Mouse (Mus musculus) hindbrain, embryonic 11.5 days (tissue): ENCODE measurements around the gene Ccdc80. TPM values are rescaled to one million over a fixed set of nuclear protein-coding genes. Genes with fewer than 3 reads are reported as not detected.

ENCODE experiments used
- ATAC-seq: fragments of 200-750 bp; cut with Nextera tagmentation; 2 replicates; pipeline ENCODE4 v1.8.0; 2017; ENCODE audit warnings: mild to moderate bottlenecking, moderate TSS enrichment, moderate library complexity; ENCODE audit not compliant: low FRiP score
- DNase-seq: peaks from one replicate; pipeline ENCODE4 v3.0.0-alpha.2; 2015; ENCODE audit warnings: low spot score
- H3K27ac ChIP-seq: fragments of 300-500 bp; sonication (generic); 2 replicates; pipeline ENCODE4 v1.5.1; 2014; ENCODE audit warnings: mild to moderate bottlenecking, low read depth, low read length
- H3K27me3 ChIP-seq: fragments of 300-500 bp; sonication (generic); 2 replicates; pipeline ENCODE4 v1.6.1; 2014; ENCODE audit warnings: mild to moderate bottlenecking, low read length, moderate library complexity, mixed read lengths; ENCODE audit not compliant: control insufficient read depth, insufficient read depth
- H3K36me3 ChIP-seq: fragments of 300-500 bp; sonication (generic); 2 replicates; pipeline ENCODE4 v1.6.1; 2014; ENCODE audit warnings: mild to moderate bottlenecking, low read length, moderate library complexity, mixed read lengths; ENCODE audit not compliant: control insufficient read depth, insufficient read depth
- H3K4me1 ChIP-seq: fragments of 300-500 bp; sonication (generic); replicated peaks from 2 replicates; pipeline ENCODE4 v1.6.1; 2014; ENCODE audit warnings: low read length, mixed read lengths; ENCODE audit not compliant: control insufficient read depth, insufficient read depth
- H3K4me2 ChIP-seq: fragments of 300-500 bp; sonication (generic); replicated peaks from 2 replicates; pipeline ENCODE4 v1.6.1; 2014; ENCODE audit warnings: mild to moderate bottlenecking, low read depth, low read length
- H3K4me3 ChIP-seq: fragments of 300-500 bp; sonication (generic); 2 replicates; pipeline ENCODE4 v1.5.1; 2014; ENCODE audit warnings: low read depth, low read length
- H3K9ac ChIP-seq: fragments of 300-500 bp; sonication (generic); 2 replicates; pipeline ENCODE4 v1.6.1; 2014; ENCODE audit warnings: low read depth, low read length
- H3K9me3 ChIP-seq: fragments of 300-500 bp; sonication (generic); 2 replicates; pipeline ENCODE4 v1.6.1; 2016; ENCODE audit warnings: low read length; ENCODE audit not compliant: control insufficient read depth
- WGBS: fragments of 180-500 bp; shearing (Covaris S2); extraction: QIAGEN DNeasy Blood & Tissue Kit; methylation state at CpG from one replicate; pipeline ENCODE4 v1.1.7; 2014; 5-methylcytosine and 5-hydroxymethylcytosine counted together
- polyA plus RNA-seq: library from polyadenylated mRNA; unstranded; fragments of >200 nt; fragmentation: Nextera tagmentation; extraction: Ambion mirVana; gene quantifications from 2 replicates; pipeline ENCODE4 v1.2.1, GENCODE M21; 2014

Gene Ccdc80
- polyA plus RNA-seq, 1 experiment from 2014 or later = 22.7 TPM

DNA sequence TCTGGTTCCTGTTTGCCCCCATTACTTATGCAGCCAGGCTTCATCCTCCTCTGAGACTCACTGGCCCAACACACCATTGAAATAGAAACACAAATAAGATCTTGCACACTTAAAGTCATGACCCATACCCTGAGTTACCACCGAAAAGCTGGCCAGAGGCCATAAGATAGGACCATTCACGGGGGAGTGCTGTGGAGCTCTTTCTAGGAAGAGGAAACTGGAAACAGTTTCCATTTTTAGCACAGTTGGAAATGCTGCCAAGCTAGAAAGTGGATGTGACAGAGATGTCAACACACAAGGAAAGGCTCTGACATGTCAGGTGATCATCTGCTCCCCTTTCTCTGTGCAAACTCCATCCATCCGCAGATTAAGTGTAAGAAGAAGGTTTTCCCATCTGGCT, 7.7 kb downstream of the Ccdc80 start:
- no peak for DNase-seq
- Histone ChIP-seq H3K27me3 (no peaks in the 10 kb centered on the region), H3K36me3 (no peaks in the 10 kb centered on the region), H3K9ac (no peak overlapping the region), H3K4me1 (no peaks in the 10 kb centered on the region), H3K27ac (no peak overlapping the region), H3K4me3 (no peak overlapping the region), H3K9me3 (no peaks in the 10 kb centered on the region), H3K4me2 (no peak overlapping the region)
- 81% methylated on average over 3 of the region's 3 CpGs for WGBS
- no peak for ATAC-seq

DNA sequence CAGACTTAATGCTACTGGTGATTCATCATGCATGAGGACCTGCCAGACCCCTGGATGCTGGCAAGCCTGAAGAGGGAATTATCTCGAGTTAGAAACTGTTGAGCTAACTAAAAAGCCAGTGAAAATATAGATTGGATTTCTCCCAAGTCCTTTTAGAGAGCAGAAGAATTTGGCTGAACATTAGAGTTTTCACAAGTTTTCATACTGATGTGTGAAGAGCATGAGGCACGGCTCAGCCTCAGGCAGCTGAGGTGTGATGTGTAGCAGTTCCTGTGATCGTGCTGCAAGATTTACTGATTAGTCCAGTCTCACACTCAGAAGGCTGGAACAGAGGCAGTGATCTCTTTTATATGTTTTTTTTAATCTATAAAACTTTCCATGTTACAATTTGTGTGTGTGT, 11.8 kb downstream of the Ccdc80 start:
- DNase-seq (no peak), ATAC-seq (no peak)
- Histone ChIP-seq H3K4me3 (no peak overlapping the region), H3K27me3 (no peaks in the 10 kb centered on the region), H3K9me3 (no peaks in the 10 kb centered on the region), H3K27ac (no peak overlapping the region), H3K36me3 (no peaks in the 10 kb centered on the region), H3K9ac (no peak overlapping the region), H3K4me2 (no peak overlapping the region), H3K4me1 (no peaks in the 10 kb centered on the region)
- 79% methylated on average over 3 of the region's 3 CpGs for WGBS

DNA sequence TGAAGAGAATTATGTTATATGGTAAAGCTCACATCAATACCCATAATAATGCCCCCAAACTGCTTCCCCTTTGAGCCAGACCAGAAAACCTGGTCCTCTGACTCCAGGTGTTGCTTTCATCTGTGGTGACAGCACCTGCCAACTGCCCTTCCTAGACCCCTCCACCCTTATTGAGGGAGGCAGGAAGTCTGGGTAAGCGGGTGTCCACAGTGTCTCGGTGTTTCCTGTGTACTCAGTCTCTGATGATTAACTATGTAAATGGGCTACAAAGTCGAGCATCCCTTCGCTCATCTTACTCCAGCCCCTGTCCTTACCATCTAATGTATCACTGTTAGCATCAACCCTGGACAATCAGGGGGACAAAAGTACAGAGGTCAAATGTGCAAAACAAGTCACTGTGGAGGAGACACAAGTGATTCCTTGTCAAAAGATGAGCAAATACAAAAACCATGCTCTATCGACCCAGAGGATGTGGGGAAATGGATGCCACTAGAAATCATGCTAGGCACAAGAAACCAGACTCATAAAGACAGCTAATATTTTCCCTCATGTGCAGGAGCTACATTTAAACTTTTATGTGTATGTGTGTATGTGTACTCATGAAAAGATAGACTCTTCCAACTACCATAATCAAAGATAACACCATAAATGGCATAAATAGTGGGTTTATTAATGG, 15.1 kb downstream of the Ccdc80 start:
- no peak for DNase-seq
- 75% methylated on average over 5 of the region's 5 CpGs for WGBS
- H3K9me3 ChIP-seq = no peaks in the 10 kb centered on the region

GRCm38 (mm10) chr16:45110498-45110897, 17.3 kb downstream of the Ccdc80 start:
- DNase-seq = no peak
- H3K36me3 ChIP-seq = no peaks in the 10 kb centered on the region
- no peak overlapping the region for H3K9ac ChIP-seq
- ATAC-seq = no peak
- no peak overlapping the region for H3K4me3 ChIP-seq
- H3K27ac ChIP-seq = no peak overlapping the region
- no peaks in the 10 kb centered on the region for H3K27me3 ChIP-seq
- 77% methylated on average over 4 of the region's 4 CpGs for WGBS
- no peak overlapping the region for H3K4me2 ChIP-seq
- H3K4me1 ChIP-seq = no peaks in the 10 kb centered on the region
- H3K9me3 ChIP-seq = no peaks in the 10 kb centered on the region

More for the DNA sequence above, 15.1 kb downstream of the Ccdc80 start:
- Histone ChIP-seq H3K4me2 (no peak overlapping the region), H3K27ac (no peak overlapping the region), H3K36me3 (no peaks in the 10 kb centered on the region), H3K27me3 (no peaks in the 10 kb centered on the region), H3K9ac (no peak overlapping the region), H3K4me1 (no peaks in the 10 kb centered on the region), H3K4me3 (no peak overlapping the region)
- ATAC-seq = no peak

DNA sequence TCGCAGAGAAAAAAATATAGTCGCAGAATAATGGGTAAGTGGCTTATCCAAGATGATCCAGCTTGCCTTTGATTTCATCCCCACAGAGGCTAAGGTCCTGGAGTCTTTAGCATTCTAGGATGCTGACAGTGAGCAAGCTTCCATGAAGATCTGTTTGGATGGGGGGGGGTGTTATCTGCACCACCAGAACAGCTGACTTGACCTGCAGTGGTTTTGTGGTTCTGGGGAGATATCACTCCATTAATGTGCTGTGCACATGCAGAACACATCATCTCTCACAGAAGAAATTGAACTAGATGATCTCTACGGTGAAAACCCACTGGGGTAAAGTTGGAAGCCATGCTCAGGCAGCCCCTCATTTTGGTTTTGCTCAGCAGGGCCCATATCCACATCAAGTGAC, 24.0 kb downstream of the Ccdc80 start:
- H3K9me3 ChIP-seq = no peaks in the 10 kb centered on the region
- no peak overlapping the region for H3K27ac ChIP-seq
- no peak overlapping the region for H3K4me2 ChIP-seq
- H3K36me3 ChIP-seq = no peaks in the 10 kb centered on the region
- H3K27me3 ChIP-seq = no peaks in the 10 kb centered on the region
- no peaks in the 10 kb centered on the region for H3K4me1 ChIP-seq
- H3K9ac ChIP-seq = no peak overlapping the region
- no peak for DNase-seq
- no peak for ATAC-seq
- 91% methylated on average over 3 of the region's 3 CpGs for WGBS
- H3K4me3 ChIP-seq = no peak overlapping the region

- DNase-seq = no peak
- Histone ChIP-seq H3K27me3 (no peaks in the 10 kb centered on the region), H3K4me1 (no peaks in the 10 kb centered on the region), H3K36me3 (no peaks in the 10 kb centered on the region), H3K9ac (no peak overlapping the region), H3K9me3 (no peaks in the 10 kb centered on the region), H3K4me2 (no peak overlapping the region), H3K4me3 (no peak overlapping the region), H3K27ac (no peak overlapping the region)
- ATAC-seq = no peak
- WGBS = 81% methylated on average over 3 of the region's 3 CpGs
These were observed 25.6 kb downstream of the Ccdc80 start for GRCm38 (mm10) chr16:45118760-45119159.

GRCm38 (mm10) chr16:45120844-45121425, 27.7 kb downstream of the Ccdc80 start:
- no peak overlapping the region for H3K4me2 ChIP-seq
- H3K9me3 ChIP-seq = no peaks in the 10 kb centered on the region
- H3K9ac ChIP-seq = no peak overlapping the region
- no peak overlapping the region for H3K27ac ChIP-seq
- H3K4me3 ChIP-seq = no peak overlapping the region
- H3K4me1 ChIP-seq = no peaks in the 10 kb centered on the region
- ATAC-seq = no peak
- no peaks in the 10 kb centered on the region for H3K27me3 ChIP-seq
- 74% methylated on average over 5 of the region's 5 CpGs for WGBS
- H3K36me3 ChIP-seq = no peaks in the 10 kb centered on the region
- no peak for DNase-seq

DNA sequence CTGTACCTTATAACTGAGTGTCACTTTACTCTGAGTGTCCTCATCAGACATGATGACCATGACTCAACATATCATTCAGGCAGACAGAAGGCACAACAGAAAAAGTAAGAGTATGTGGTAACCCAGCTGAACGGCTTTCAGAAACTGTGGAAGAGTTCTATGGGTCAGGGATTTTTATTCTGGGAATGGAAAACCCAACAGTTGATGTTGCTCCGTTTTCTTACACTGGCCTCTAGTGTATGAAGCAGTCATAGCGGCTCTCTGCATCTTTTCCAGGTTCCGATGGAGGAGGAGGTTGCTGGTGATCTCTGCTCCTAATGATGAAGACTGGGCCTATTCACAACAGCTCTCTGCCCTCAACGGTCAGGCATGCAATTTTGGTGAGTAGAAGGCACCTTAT, 29.4 kb downstream of the Ccdc80 start:
- Histone ChIP-seq H3K9me3 (no peaks in the 10 kb centered on the region), H3K4me1 (no peaks in the 10 kb centered on the region), H3K9ac (no peak overlapping the region), H3K36me3 (no peaks in the 10 kb centered on the region), H3K27me3 (no peaks in the 10 kb centered on the region), H3K4me2 (no peak overlapping the region), H3K4me3 (no peak overlapping the region), H3K27ac (no peak overlapping the region)
- ATAC-seq = no peak
- 76% methylated on average over 5 of the region's 5 CpGs for WGBS
- no peak for DNase-seq
